Mouse (Mus musculus) urinary bladder, adult 2 months (tissue): ENCODE measurements around the gene Mast1. TPM values are rescaled to one million over a fixed set of nuclear protein-coding genes. Genes with fewer than 3 reads are reported as not detected.
A peak's percentile ranks its signal among the peaks of the same experiment; 100 is the strongest.
"Not testable (repeated sequence)": the region's sequence is repeated elsewhere in the genome, so short reads cannot be mapped to it uniquely, and the experiment has no call there.

Source experiments
- DNase-seq: peaks from one replicate; pipeline ENCODE4 v3.0.0; 2022; ENCODE audit warnings: low spot score
- polyA plus RNA-seq: library from polyadenylated mRNA; depleted of rRNA; stranded (reverse); fragments of >200 nt; gene quantifications from 2 replicates; pipeline ENCODE4 v1.2.3, GENCODE M21; 2012

The Mast1 gene
- polyA plus RNA-seq, 1 experiment, result 0.17 TPM

GRCm38 (mm10) chr8:84910551-84910950, 26.6 kb downstream of the Mast1 start:
- DNase-seq, result no peak

GRCm38 (mm10) chr8:84909949-84910348, 27.2 kb downstream of the Mast1 start:
- DNase-seq, result no peak

- no peak for DNase-seq
Observed at GRCm38 (mm10) chr8:84909162-84909767, 27.9 kb downstream of the Mast1 start.

GRCm38 (mm10) chr8:84908421-84909161, 28.6 kb downstream of the Mast1 start, which contains the start of gene Dnase2a:
Dnase2a (plus strand) TSS chr8:84908560.
- peak; percentile 69 for DNase-seq

GRCm38 (mm10) chr8:84907979-84908378, 29.2 kb downstream of the Mast1 start:
- DNase-seq, result not testable (repeated sequence)

- no peak for DNase-seq
Observed at GRCm38 (mm10) chr8:84907493-84907892, 29.7 kb downstream of the Mast1 start.

GRCm38 (mm10) chr8:84907037-84907436, 30.1 kb downstream of the Mast1 start:
- no peak for DNase-seq

GRCm38 (mm10) chr8:84904351-84904750, 32.8 kb downstream of the Mast1 start:
- no peak for DNase-seq

- DNase-seq, result peak; percentile 92
Observed at GRCm38 (mm10) chr8:84902920-84903661, 34.1 kb downstream of the Mast1 start.

GRCm38 (mm10) chr8:84902367-84902919, 34.7 kb downstream of the Mast1 start:
- no peak for DNase-seq

- no peak for DNase-seq
Observed at GRCm38 (mm10) chr8:84901752-84902151, 35.4 kb downstream of the Mast1 start, which contains the start of gene Klf1. Klf1 (plus strand) TSS chr8:84901928.

- no peak for DNase-seq
Observed at GRCm38 (mm10) chr8:84901071-84901470, 36.1 kb downstream of the Mast1 start.

GRCm38 (mm10) chr8:84895963-84896362, 41.2 kb downstream of the Mast1 start:
- DNase-seq, result no peak

- peak; percentile 56 for DNase-seq
Observed at GRCm38 (mm10) chr8:84893709-84894134, 43.4 kb downstream of the Mast1 start, which contains the start of gene Gcdh. Gcdh (minus strand) TSS chr8:84893921.

GRCm38 (mm10) chr8:84892993-84893708, 44.0 kb downstream of the Mast1 start:
- no peak for DNase-seq

- DNase-seq, result no peak
Observed at GRCm38 (mm10) chr8:84889141-84889540, 48.0 kb downstream of the Mast1 start.

- no peak for DNase-seq
Observed at GRCm38 (mm10) chr8:84888280-84888679, 48.9 kb downstream of the Mast1 start.

GRCm38 (mm10) chr8:84884728-84885127, 52.4 kb downstream of the Mast1 start:
- no peak for DNase-seq

- DNase-seq, result no peak
Observed at GRCm38 (mm10) chr8:84878915-84879314, 58.2 kb downstream of the Mast1 start.

- DNase-seq, result no peak
Observed at GRCm38 (mm10) chr8:84877297-84878035, 59.7 kb downstream of the Mast1 start.

- DNase-seq, result no peak
Observed at GRCm38 (mm10) chr8:84874339-84874738, 62.8 kb downstream of the Mast1 start.
